Mouse (Mus musculus) C2C12 (cell line): ENCODE data around the gene Setd3.

Experiments used
- CEBPB ChIP-seq: IDR thresholded peaks from one replicate; pipeline ENCODE4 v1.6.1; 2011; ENCODE audit warnings: low read depth, mild to moderate bottlenecking, control low read depth, moderate library complexity
- CTCF ChIP-seq: IDR thresholded peaks from one replicate; pipeline ENCODE4 v1.5.1; 2011; ENCODE audit not compliant: control insufficient read depth, insufficient read depth, insufficient read length
- MAX ChIP-seq: IDR thresholded peaks from one replicate; pipeline ENCODE4 v1.6.1; 2011; ENCODE audit warnings: mild to moderate bottlenecking, control low read depth
- MYOD1 ChIP-seq: IDR thresholded peaks from one replicate; pipeline ENCODE4 v1.6.1; 2011; ENCODE audit warnings: low read depth; ENCODE audit not compliant: control insufficient read depth, insufficient read length

GRCm38 (mm10) chr12:108121288-108121687, 57.8 kb downstream of the Setd3 start:
- TF ChIP-seq CTCF (peak; percentile 43), CEBPB (no peak), MAX (no peak), MYOD1 (no peak)
